Mouse (Mus musculus) bone marrow macrophage, adult 2 months (primary cell): Measurements from ENCODE around the gene Rap1gap2.

Experiments
- CTCF ChIP-seq: IDR thresholded peaks from 2 replicates; pipeline ENCODE4 v1.5.1; 2012; ENCODE audit warnings: low read depth, mild to moderate bottlenecking, low read length, moderate library complexity
- POLR2A ChIP-seq: IDR thresholded peaks from 2 replicates; pipeline ENCODE4 v1.6.1; 2012; ENCODE audit warnings: mild to moderate bottlenecking, low read depth, low read length, borderline replicate concordance

- TF ChIP-seq CTCF: no peak
- TF ChIP-seq POLR2A: no peak
Measured at GRCm38 (mm10) chr11:74483153-74483817, 127.4 kb downstream of the Rap1gap2 start.
